Mouse (Mus musculus): Measurements from ENCODE around the gene Ankrd65. TPM values are rescaled to one million over a fixed set of nuclear protein-coding genes. Genes with fewer than 3 reads are reported as not detected.

Ankrd65 gene
- polyA plus RNA-seq, 1 experiment from 2014 or later: 0.46 TPM

Small RNAs within 50 kb of the gene (microRNA-seq; reads per million reads assigned to microRNA genes)
- gene Gm27743: not detected

Other genes with a start within 250 kb of the Ankrd65 start
- 78.4 and 83.8 TPM in 2 replicates for gene Nadk, start 228.1 kb upstream of the Ankrd65 start, polyA plus RNA-seq (2014; fragmentation: Nextera tagmentation; extraction: Ambion mirVana)
- gene Slc35e2, start 189.0 kb upstream of the Ankrd65 start, polyA plus RNA-seq (2014; fragmentation: Nextera tagmentation; extraction: Ambion mirVana): 10.4 TPM in 2 replicates
- 57.0 and 57.3 TPM in 2 replicates for gene Cdk11b, start 165.6 kb upstream of the Ankrd65 start, polyA plus RNA-seq (2014; fragmentation: Nextera tagmentation; extraction: Ambion mirVana)
- not detected in 2 replicates for gene Gm10563, start 145.0 kb upstream of the Ankrd65 start, polyA plus RNA-seq (2014; fragmentation: Nextera tagmentation; extraction: Ambion mirVana)
- 25.0 and 26.3 TPM in 2 replicates for gene Mmp23, start 137.1 kb upstream of the Ankrd65 start, polyA plus RNA-seq (2014; fragmentation: Nextera tagmentation; extraction: Ambion mirVana)
- gene Mib2, start 121.2 kb upstream of the Ankrd65 start, polyA plus RNA-seq (2014; fragmentation: Nextera tagmentation; extraction: Ambion mirVana): 18.9 and 21.9 TPM in 2 replicates
- gene Fndc10, start 96.1 kb upstream of the Ankrd65 start, polyA plus RNA-seq (2014; fragmentation: Nextera tagmentation; extraction: Ambion mirVana): 3.1 and 3.2 TPM in 2 replicates
- gene Ssu72, start 85.6 kb upstream of the Ankrd65 start, polyA plus RNA-seq (2014; fragmentation: Nextera tagmentation; extraction: Ambion mirVana): 140 and 145 TPM in 2 replicates
- 0.56 TPM in 2 replicates for gene Tmem240, start 55.6 kb upstream of the Ankrd65 start, polyA plus RNA-seq (2014; fragmentation: Nextera tagmentation; extraction: Ambion mirVana)
- gene Atad3a, start 29.3 kb upstream of the Ankrd65 start, polyA plus RNA-seq (2014; fragmentation: Nextera tagmentation; extraction: Ambion mirVana): 89.1 and 90.9 TPM in 2 replicates
- gene Vwa1, start 15.7 kb upstream of the Ankrd65 start, polyA plus RNA-seq (2014; fragmentation: Nextera tagmentation; extraction: Ambion mirVana): 26.8 and 28.4 TPM in 2 replicates
- gene Tmem88b, start 4.6 kb upstream of the Ankrd65 start, polyA plus RNA-seq (2014; fragmentation: Nextera tagmentation; extraction: Ambion mirVana): 0.54 and 0.81 TPM in 2 replicates
- 209 and 211 TPM in 2 replicates for gene Mrpl20, start 12.4 kb downstream of the Ankrd65 start, polyA plus RNA-seq (2014; fragmentation: Nextera tagmentation; extraction: Ambion mirVana)
- gene Ccnl2, start 22.1 kb downstream of the Ankrd65 start, polyA plus RNA-seq (2014; fragmentation: Nextera tagmentation; extraction: Ambion mirVana): 193 and 209 TPM in 2 replicates
- gene Aurkaip1, start 40.8 kb downstream of the Ankrd65 start, polyA plus RNA-seq (2014; fragmentation: Nextera tagmentation; extraction: Ambion mirVana): 125 and 132 TPM in 2 replicates
- 91.5 and 96.7 TPM in 2 replicates for gene Mxra8, start 49.2 kb downstream of the Ankrd65 start, polyA plus RNA-seq (2014; fragmentation: Nextera tagmentation; extraction: Ambion mirVana)
- 6.3 and 6.6 TPM in 2 replicates for gene Dvl1, start 57.0 kb downstream of the Ankrd65 start, polyA plus RNA-seq (2014; fragmentation: Nextera tagmentation; extraction: Ambion mirVana)
- gene Tas1r3, start 72.9 kb downstream of the Ankrd65 start, polyA plus RNA-seq (2014; fragmentation: Nextera tagmentation; extraction: Ambion mirVana): 0.32 and 0.35 TPM in 2 replicates
- gene Cptp, start 79.0 kb downstream of the Ankrd65 start, polyA plus RNA-seq (2014; fragmentation: Nextera tagmentation; extraction: Ambion mirVana): 16.9 and 17.3 TPM in 2 replicates
- gene Ints11, start 79.1 kb downstream of the Ankrd65 start, polyA plus RNA-seq (2014; fragmentation: Nextera tagmentation; extraction: Ambion mirVana): 67.7 and 70.1 TPM in 2 replicates
- gene Pusl1, start 101.3 kb downstream of the Ankrd65 start, polyA plus RNA-seq (2014; fragmentation: Nextera tagmentation; extraction: Ambion mirVana): 45.7 and 50.5 TPM in 2 replicates
- gene Acap3, start 101.4 kb downstream of the Ankrd65 start, polyA plus RNA-seq (2014; fragmentation: Nextera tagmentation; extraction: Ambion mirVana): 16.0 and 19.4 TPM in 2 replicates
- 107 TPM in 2 replicates for gene Ube2j2, start 153.4 kb downstream of the Ankrd65 start, polyA plus RNA-seq (2014; fragmentation: Nextera tagmentation; extraction: Ambion mirVana)
- 38.6 and 40.5 TPM in 2 replicates for gene C1qtnf12, start 171.9 kb downstream of the Ankrd65 start, polyA plus RNA-seq (2014; fragmentation: Nextera tagmentation; extraction: Ambion mirVana)
- 18.6 and 18.9 TPM in 2 replicates for gene B3galt6, start 202.2 kb downstream of the Ankrd65 start, polyA plus RNA-seq (2014; fragmentation: Nextera tagmentation; extraction: Ambion mirVana)
- gene Sdf4, start 202.4 kb downstream of the Ankrd65 start, polyA plus RNA-seq (2014; fragmentation: Nextera tagmentation; extraction: Ambion mirVana): 163 and 171 TPM in 2 replicates
- gene Tnfrsf4, start 223.4 kb downstream of the Ankrd65 start, polyA plus RNA-seq (2014; fragmentation: Nextera tagmentation; extraction: Ambion mirVana): 0.34 and 0.41 TPM in 2 replicates
- gene Tnfrsf18, start 235.7 kb downstream of the Ankrd65 start, polyA plus RNA-seq (2014; fragmentation: Nextera tagmentation; extraction: Ambion mirVana): 2.7 and 3.2 TPM in 2 replicates